Mouse (Mus musculus): ENCODE measurements around the gene Fam228a.
A peak's percentile ranks its signal among the peaks of the same experiment; 100 is the strongest.
"Not testable (repeated sequence)": the region's sequence is repeated elsewhere in the genome, so short reads cannot be mapped to it uniquely, and the experiment has no call there.

The Fam228a gene

DNA sequence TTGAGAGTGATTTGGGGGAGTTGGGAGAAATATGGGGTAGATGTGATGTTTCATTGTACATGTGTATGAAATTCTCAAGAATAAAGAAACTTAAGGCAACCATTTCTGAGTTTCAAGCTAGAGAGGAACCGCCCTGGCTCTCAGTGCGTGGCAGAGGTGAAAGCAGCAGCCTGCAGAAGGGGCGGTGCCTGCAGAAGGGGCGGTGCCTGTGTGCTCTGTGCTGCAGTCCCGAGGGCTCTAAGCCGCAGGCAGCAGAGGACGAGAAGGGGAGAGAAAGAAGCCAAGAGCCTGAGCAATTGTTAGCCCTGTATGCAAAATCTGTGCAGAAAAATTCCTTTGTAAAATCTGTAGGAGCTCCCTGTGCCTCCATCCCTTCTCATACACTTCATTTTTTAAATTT is 20.8 kb downstream of the Fam228a start:
- peak; percentile 60 to 62 for DNase-seq

DNA sequence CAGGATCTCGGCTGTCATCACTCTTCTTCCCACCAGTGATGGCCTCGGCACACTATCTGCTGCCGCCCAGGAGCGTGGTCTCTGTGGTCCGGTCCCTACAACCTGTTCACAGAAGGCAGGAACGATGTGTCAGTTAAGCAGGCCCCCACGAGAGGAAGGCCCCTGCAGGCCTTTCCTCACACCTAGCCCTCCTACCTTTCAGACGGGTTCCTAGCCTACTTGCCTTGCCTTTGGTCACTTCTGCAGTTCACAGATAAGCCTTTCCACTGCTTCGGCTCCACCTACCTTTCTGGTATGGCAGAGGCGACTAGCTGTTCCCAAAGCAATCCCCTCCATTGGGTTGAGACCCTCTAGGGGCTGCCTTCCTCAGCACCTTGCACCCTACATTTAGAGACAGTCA is 22.6 kb downstream of the Fam228a start:
- no peak for DNase-seq

DNA sequence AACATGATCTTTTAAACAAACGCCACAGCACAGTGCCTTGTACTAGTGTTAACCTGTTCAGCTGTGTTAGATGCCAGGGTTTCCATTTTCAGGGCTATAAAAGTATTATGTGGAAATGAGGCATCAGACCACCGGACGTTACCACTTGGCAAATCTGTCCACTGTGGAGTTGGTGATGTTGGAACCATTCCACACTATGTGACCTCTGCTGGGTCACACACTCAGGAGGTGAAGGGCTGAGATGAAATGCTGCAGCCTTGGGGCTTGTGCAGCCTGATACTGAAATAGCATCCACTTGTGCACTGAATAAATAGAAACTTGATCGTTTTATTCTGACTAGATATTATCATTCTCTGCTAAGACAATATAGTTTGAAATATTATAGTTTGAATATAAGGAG is 24.9 kb downstream of the Fam228a start:
- DNase-seq = no peak

DNA sequence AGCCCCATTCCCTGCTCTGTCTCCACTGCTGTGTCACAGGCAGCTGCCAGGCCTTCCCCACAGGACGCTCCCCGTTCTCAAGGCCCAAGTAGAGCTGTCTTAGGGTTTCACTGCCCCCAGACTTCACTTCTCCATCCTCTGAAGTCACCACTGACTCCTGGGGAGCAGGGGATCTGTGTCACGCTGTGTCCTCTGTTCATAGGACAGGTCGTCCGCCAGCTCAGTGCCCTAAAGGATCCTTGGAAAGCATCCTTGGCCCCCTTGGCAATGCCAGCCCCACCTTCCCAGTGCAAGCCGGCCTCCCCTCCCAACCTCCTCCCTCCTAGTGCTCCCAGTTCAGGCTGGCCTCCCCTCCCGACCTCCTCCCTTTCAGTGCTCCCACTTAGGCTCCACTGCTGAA is 28.3 kb downstream of the Fam228a start:
- DNase-seq = no peak

- no peak for DNase-seq
Observed at GRCm38 (mm10) chr12:4708881-4709604, 29.2 kb downstream of the Fam228a start.

DNA sequence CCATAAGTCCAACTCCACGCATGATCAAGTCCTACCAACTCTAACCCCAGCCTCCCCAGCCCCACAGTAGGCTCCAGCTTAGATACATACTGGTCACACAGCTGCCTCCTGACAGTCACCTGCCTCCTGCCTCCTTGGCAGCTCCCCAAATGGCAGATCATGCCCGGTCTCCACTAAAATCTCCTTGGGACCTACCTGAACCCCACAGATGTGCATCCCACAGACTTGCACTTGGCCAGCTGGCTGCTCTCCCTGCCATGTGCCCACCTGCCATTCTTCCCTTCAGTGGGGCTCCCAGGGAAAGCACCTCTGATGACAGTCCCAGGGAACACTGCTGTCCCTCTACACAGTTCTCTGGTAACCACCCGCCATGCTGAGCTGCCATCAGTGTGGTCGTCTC is 29.9 kb downstream of the Fam228a start:
- DNase-seq = no peak

GRCm38 (mm10) chr12:4707488-4708017 is 30.7 kb downstream of the Fam228a start:
- no peak for DNase-seq

DNA sequence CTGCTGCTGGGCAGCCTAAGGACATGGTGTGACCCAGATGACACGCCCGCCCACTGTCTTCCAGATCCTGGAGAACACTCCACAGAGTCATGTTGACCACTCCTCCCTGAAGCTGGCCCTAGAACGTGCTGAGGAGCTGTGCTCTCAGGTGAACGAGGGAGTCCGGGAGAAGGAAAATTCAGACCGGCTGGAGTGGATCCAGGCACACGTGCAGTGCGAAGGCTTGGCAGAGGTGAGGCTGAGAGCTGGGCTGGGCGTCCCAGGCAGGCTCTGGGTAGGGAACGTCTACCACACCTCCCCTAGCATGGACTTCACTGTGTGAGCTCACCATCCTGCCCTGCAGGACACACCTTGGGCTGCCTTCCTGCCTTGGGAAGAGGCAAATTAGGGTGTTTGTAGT is 31.3 kb downstream of the Fam228a start:
- no peak for DNase-seq

DNA sequence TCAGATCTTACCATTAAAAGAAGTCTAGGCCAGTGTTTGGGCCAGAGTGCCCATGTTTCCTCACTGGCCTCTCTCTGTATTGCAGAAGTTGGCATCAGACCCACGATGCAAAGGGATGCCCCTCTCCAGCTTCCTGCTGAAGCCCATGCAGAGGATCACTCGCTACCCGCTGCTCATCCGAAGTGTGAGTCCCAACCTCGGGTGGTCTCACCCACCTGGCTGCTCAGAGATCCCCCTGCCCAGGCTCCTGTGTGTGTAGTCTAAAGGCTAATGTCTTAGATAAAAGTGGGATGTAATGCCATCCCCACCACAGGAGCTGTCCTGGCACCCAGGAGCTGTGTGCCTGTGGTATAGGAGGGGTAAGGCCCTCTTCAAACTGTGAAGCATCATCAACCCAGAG is 32.1 kb downstream of the Fam228a start:
- DNase-seq = no peak

- DNase-seq = not testable (repeated sequence)
Observed at GRCm38 (mm10) chr12:4705626-4706025, 32.6 kb downstream of the Fam228a start.

DNA sequence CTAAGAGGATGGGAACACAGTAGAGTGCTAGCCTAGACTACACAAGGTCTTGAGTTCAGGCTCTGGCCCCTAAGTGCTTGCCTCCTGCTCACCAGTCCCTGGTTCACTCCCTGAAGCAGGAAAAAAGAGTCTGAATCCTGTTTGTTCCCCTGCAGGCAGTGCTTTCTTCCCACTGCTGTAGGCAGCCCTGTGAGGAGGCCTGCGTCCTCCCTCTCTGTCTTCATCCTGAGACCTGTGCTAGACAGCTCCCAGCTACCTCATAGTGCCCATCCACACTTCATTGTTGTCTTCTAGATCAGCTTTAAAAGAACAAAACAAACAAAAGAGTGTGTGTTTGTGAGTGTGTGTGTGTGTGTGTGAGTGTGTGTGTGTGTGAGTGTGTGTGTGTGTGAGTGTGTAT is 43.7 kb downstream of the Fam228a start:
- DNase-seq = no peak

GRCm38 (mm10) chr12:4691193-4691592 is 47.0 kb downstream of the Fam228a start:
- no peak for DNase-seq

- DNase-seq = no peak
Observed at GRCm38 (mm10) chr12:4689341-4689740, 48.9 kb downstream of the Fam228a start.

DNA sequence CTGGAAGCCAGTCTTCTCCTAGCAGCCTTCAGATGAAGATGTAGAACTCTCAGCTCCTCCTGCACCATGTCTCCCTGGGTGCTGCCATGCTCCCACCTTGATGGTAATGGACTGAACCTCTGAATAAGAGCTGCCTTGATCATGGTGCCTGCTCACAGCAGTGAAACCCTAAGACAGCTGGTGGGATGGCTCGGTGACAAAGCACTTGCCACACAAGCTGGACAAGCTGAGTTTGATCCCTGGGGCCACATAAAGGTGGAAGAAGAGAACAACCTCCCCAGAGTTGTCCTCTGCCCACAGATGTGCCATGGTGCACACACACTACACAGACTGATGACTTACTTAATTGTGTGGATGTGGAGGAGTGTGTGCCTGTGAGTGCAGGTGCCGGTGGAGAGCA is 49.8 kb downstream of the Fam228a start:
- DNase-seq = no peak

DNA sequence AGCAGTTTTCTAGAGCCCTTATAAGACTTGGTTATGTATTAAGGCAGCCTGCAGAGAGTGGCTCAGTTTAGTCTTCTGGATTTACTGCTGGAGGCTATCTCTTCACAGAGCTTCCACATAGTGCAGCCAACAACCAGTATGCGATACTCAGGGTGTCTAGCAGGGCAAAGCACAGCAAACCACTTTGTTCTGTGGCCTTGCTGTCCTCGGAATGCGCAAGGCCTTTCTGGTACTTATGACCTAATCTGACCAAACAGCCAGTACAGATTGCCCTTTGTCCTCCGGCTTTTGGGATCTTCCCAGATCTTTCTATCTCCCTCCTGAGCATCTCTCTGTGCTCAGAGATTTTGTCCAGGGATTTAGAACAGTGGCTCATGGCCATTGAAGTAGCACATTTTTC is 52.8 kb downstream of the Fam228a start:
- DNase-seq = no peak

DNA sequence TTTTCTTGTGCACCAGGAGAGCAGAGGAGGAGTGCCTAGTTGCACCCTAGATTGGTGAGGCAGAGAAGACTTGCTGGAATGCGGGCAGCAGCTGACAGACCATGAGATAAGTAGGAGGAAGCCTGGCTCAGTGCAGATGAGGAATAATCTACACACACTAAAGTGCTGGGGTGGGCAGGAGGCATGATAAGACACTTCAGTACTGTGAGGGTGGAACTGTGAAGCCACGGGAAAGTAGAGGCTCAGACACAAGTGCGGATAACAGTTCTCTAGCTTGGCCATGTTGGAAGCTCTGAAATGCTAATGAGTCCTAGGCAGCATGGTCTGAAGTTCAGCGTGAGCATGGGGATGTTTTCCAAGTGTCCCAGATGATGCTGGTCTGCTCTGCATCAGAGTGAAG is 58.3 kb downstream of the Fam228a start:
- DNase-seq = no peak

DNA sequence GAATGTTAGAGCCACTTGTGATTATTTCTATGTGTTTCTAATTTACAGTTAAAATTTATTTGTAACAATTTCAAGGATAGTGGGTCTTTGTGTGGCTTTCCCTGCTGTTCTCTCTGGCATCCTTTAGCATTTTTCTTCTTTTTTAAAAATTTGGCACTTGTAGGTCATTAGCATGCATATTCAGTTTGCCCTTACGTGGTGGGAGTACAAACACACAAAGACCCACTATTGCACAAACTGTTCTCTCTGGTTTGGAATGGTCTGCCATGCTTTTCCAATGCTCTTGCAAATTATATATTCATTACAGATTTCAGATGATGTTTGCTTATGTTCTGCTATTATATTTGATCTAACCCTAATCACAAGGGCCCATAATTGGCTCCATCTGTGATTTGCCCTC is 61.9 kb downstream of the Fam228a start:
- DNase-seq = no peak

- DNase-seq = no peak
Observed at GRCm38 (mm10) chr12:4665675-4666037, 72.6 kb downstream of the Fam228a start.

DNA sequence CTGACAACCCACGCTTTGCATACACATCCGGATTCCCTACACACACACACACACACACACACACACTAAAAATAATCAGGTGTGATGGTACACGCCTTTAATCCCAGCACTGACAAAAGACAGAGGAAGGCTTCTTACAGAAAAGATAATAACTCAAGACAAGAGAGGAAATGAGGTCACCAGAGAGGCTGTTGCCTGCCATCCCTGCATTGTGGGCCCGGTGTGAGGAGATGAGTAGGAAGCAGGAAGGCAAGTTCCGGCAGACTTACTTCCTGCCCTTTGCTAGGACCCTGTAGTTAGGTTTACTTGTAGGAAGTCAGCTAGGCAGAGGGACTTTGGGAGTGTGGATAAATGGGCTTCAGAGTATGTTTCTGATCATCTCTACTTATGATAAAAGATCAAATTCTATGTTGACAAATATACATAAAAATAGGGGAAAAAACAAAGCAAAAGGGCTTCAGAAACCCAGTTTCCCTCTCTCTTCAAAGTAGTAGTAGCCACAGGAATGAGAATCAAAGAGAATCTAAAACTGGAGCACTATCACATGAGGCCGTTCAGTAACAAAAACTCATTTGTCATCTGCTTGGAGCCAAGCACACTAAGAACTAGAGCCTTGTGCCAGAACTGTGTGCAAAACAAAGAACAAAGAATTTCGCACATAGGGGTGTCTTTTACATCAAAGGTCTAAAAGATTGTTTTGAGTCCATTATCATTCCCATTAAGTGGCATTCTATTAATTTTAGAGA is 73.1 kb downstream of the Fam228a start:
- no peak for DNase-seq

All from B cell, adult 2 months (primary cell).